Mouse (Mus musculus): ENCODE measurements around the gene Tspan5.

The Tspan5 gene

DNA sequence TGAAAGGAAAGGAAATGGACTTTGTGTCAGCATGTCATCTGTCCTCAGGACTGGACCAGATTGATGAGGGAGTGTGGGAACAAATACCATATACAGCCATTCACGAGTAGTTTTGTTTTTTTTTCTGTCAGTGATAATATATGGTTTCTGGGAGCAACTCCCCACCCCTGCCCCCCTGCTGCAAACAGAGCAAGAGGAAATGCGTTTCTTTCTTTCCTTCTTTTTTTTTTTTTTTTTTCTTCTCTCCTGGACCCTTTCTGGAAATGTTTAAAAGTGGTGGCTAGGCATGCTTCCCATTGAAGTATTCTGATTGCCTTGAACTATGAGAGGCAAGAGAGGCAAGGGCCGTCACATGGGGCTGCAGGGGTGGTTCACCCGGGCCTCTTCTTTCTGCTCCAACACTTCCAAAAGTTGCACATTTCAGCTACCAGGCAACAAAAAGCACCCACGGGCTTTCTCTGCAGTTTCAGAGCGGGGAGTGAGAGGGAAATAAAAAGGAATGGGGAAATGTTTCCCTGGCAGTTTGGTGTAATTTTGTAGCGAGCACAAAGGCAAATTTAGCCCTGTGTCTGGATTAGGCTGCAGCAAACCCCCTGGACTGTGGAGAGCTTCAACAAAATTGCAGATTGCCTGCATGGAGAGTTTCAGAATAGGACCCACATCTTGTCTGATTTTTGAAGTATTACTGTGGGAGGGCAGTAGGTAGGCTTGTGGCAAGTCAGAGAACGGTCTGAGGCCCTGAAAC is 2.2 kb downstream of the Tspan5 start:
- DNase-seq (ENCODE audit: low spot score) = no peak

DNA sequence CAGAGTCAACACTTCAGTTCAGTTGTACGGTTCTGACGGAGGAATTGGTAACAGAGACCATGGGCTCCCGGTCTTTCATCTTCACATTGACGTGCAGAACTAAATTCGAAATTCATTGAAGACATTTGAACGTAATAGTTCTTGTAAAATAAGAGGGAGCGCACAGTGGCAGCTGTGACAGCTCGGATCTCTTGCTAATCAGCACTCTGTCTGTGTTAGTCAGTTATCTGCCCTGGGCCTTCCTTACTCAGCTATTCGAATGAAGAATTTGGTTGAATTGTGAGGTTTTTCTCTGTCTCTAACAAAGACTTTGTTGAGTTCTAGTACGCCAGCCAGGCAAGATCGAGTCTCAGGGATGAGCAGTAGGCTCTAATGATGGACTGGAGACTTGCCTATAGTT is 3.1 kb downstream of the Tspan5 start:
- DNase-seq (ENCODE audit: low spot score) = no peak

DNA sequence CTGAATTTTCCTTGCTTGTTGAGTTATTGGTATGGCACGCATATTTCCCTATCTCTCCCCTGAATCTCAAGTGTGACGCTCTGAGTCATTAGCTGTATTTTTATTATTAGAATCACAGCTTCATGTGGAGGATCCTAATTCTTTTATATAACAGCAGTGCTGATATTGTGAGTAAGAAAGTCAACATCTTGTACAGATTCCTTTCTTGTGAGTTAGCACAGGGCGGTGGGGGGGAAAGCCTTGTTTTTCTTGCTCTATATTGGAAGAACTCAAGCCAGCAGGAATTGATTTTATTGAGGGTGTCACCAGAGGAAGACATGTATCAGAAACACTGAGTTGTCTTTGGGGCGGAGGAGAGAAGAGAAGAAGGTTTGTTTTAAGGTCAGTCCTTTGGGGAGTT is 3.6 kb downstream of the Tspan5 start:
- DNase-seq (ENCODE audit: low spot score) = no peak

DNA sequence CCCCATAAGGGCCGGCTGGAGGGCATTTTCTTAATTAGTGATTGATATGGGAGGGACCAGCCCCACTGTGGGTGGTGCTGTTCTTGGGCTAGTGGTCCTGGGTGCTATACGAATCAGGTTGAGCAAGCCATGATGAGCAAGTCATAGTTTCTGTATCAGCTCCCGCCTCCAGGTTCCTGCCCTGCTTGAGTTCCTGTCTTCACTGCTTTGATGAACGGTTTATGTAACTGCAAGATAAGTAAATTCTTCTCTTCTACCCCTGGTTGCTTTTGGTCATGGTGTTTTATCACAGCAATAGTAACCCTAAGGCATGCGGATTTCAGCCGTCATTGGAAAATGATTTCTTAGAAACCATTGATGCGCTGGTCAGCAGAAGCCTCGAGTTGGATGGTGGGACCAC is 4.6 kb downstream of the Tspan5 start:
- DNase-seq (ENCODE audit: low spot score) = no peak

DNA sequence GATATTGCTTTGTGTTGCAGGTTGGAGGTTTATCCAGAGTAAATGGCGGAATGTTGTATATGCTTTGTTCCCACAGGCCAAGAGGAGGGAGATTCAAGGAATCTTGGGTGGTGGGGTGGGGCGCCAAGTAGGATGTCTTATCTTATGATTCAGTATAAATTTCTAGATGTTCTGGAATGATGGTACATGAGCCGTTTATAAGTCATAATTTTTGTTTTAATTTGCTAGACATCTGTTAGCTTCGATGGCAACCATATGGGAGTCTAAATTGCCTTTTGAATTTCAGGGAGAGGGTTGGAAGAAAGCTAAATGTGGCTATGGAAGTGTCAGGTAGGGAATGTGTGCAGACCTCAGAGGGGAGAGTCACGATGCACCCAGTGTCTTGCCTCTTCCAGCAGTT is 5.0 kb downstream of the Tspan5 start:
- no peak for DNase-seq (ENCODE audit: low spot score)

DNA sequence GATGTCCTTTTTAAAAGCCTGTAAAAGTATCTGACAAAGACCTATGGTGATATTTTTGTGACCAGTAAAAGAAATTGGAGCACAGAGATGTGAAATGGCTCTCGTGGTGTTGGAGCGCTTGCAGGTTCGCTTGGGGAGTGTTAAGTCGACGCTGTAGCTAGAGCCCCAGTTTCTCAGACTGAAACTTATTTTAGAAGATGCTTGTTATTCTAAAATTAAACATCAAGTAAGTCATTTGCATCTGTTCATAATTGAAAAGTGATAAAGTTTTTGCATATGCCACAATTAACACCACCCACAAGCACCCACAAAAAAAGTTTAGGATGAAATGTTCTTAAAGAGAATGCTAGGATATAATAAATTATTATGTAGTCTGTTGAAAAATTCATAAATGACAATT is 6.0 kb downstream of the Tspan5 start:
- DNase-seq (ENCODE audit: low spot score) = no peak

DNA sequence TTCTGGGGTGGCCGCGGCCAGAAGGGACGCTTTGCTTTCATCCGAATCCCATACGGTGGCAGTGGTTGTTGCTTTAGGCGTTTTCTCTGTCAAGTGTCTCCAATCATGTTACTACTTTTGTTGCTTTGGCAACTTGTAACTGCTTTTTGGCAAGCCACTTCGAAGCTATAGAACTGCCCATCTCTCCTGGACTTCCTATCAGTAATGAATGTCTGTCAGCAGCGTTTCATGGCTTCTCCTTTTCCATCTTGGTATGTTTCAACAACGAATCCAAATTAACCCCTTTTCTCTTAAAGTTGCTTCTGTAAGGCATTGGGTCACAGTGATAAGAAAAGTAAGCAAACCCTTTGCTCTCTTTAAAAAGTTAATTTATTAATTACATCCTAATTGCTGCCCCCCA is 7.7 kb downstream of the Tspan5 start:
- DNase-seq (ENCODE audit: low spot score) = no peak

DNA sequence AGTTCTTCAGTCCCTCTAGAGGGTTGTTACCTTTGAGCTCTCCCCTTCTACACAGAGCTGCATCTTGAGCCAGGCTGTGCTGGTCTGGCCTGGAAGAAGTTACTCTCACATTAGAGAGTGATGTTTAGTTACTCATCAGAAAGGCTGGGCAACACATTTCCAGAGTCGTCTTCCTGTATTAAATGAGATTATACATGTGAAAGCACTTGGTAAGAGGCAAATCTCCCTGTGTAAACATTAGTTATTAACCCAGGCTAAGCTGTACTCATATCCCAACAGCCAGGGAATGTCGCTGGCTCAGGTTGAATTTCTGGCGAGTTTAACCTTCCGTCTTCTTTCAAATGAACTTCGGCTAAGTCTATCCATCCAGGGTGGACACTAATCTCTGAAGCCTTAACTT is 9.3 kb downstream of the Tspan5 start:
- no peak for DNase-seq (ENCODE audit: low spot score)

DNA sequence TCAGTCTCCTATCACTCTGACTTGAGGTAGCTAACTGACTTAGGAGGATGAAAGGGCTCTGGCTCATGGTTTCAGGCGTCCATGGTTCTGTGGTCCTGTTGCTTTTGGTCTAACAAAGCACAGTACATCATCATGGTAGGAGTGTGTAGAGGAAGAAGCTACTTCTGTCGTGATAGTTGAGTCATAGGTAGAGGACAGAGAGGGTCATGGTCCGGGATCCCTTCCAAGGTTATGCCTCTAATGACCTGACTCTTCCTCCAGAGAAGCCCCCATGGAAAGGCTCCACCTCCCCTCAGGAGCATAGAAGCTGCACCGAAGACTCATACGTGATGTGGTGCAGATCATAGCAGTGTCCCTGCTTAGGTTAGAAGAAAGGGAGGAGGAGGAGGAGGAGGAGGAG is 10.1 kb downstream of the Tspan5 start:
- DNase-seq (ENCODE audit: low spot score) = no peak

DNA sequence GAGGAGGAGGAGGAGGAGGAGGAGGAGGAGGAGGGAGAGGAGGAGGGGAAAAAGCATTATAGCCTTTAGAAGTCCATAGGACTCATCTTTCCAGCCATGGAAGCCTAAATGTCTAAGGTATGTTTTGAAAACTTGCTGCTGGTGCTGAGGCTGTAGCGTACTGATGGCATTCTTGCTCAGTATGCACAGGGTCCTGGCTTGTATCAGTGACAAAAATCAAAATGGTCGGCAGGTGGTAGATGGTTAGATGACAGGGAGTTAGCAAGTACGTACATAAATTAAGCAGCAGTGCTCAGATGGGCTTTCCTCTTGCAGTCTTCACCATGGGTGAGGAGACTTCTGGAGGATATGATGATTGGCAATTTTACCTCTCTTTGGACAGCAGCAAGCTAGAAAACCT is 10.8 kb downstream of the Tspan5 start:
- DNase-seq (ENCODE audit: low spot score) = no peak

DNA sequence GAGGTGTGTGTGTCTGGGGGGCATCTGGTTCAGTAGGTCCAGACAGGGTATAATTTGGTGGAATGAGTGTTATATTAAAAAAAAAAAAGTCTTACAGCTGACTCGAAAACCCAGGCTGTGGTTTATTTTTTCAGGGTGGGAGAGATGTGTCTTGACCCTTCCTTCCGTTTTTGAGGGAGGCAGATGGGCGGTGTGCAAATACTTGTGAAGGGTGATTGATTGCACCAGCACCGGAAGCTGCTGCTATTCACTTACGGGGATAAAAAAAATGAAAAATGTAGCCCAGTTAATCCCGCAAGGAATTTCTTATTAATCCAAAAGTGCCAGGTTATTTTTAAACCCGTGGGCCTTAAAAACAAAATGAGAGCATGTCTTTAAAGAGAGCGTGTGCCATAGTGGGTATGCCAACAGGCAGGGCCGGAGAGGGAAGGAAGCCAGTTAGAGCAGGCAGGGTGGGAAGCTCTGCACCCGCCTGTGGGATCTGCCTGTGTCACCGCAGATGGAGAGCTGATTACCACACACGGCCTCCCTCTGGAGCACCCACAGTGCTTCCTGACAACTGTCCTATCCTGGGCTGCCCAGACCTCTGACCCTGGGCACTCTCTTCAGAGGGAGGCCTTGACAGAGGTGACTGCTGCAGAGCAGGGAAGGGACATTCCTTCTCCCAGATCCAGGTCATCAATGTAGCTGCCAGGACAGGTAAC is 11.3 kb downstream of the Tspan5 start:
- DNase-seq (ENCODE audit: low spot score) = no peak

DNA sequence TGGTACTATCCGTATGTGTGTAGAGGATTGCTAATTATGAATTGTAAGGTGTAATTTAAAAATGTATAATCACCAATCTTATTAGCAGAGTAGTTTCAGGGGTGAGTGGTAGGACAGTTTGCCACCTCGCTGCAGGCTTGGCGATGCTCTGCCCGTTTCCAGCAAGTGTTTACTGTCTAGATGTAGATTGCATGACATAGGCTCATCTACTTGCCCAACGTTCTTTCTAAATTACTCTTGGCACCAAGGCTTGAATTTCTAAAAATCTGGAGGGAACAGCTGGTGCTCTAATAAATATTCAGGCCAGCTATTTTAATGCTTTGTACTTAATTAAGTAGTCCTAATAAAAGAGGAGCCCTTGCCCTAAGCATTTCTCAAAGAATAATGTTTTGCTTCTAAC is 12.3 kb downstream of the Tspan5 start:
- DNase-seq (ENCODE audit: low spot score) = no peak

DNA sequence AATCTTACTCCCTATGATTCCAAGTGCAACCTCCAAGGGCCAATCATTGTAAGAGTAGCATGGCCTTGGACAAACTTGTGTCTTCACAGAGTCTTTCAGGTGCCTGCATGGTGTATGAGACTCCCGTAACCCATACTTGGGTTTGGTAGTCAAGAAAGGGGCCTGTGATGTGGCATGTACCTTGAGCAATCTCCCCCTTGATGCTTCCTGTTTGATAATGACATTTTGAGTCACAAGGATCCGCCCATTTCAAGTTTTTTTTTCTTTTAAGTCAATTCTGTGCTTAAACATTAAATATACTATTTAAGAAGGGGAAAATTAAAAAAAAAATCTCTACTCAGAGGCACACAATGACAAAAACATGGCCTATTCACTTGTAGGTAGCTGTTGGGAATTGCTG is 15.3 kb downstream of the Tspan5 start:
- no peak for DNase-seq (ENCODE audit: low spot score)

DNA sequence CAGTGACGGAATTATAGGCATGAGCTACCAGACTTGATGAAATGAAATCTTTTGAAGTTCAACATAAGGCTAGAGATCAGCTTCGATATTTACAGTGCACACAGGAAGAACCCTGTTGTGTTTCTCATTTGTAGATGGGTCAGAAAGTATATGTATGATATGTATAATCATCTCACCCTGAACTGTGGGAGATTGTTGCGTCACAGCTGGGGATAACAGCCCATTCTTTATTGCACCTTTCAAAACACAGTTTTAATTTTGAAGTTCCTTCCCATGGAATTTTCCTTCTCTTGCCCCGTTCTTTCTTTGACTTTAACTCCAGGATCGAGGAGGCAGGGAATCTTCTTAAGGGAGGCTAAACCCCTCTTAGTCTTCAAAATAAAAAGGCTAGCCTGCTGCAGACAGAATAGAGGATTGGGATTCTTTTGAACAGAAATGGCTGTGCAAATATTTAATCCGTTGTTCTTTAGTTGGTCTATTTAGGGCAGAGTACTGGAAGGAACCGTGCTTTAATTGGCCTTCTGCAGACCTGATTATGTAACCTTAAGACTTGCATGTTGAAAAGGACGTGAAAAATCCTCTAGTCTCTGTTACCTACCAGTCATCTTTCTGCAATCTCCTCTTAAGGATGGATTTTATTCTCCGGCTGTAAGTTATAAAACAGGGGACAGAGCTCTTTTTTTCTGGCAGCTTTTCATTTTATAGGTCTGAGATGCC is 18.1 kb downstream of the Tspan5 start:
- no peak for DNase-seq (ENCODE audit: low spot score)

DNA sequence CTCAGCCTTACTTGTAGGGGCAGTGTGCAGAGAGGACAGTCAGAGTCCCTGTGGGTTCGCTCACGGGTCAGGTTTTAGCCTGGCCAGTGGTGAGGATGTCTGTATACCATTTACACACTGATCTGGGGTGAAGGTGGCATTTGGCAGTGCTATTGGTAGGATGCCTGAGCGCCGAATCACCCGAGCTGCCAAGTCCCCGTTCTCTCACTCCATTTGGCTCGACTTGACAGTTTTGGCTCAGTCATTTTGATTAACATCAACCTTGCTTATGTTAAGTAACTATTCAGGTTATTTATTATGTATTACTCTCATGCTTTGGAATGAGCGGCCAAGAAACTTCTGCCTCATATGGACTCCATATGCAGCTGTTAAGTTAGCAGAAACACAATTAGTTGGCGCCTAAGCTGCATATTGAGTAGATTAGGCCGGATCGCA is 18.7 kb downstream of the Tspan5 start:
- no peak for DNase-seq (ENCODE audit: low spot score)

DNA sequence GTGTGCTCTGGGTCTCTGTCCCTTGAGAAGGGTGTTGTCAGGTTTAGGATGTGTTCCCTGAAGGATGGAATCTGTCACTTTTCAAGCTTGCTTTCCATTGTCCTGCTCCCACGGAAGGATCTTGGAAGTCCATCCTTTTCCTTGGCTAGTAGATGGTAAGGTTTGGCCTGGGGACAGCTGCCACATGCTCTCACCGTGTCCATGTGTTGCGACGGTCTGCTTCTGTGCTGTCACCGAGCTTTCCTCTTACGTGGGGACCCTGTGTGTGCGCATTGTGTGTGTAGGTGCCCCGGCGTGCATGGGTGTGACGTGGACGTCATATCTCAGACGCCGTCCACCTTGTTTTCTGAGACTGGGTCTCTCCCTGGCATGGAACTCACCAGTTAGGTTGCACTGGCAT is 19.5 kb downstream of the Tspan5 start:
- no peak for DNase-seq (ENCODE audit: low spot score)

DNA sequence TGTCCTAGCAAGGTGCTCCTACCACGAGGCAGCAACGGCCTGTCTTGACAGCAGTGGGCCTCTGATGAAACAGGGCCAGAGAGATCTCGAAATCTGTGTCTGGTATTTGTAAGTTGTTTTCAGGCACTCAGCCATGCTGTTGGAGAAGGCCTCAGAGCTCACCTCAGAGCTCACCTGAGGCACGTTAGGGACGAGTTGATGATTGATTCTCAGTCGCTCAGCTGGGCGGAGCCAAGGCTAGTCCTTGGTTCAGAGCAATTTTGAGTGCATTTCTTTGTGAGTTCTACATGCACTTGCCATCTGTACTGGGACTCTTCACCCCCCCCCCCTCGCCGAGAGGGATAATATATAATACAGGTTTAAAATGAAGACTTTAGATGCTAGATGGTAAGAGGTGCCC is 21.9 kb downstream of the Tspan5 start:
- DNase-seq (ENCODE audit: low spot score) = no peak

DNA sequence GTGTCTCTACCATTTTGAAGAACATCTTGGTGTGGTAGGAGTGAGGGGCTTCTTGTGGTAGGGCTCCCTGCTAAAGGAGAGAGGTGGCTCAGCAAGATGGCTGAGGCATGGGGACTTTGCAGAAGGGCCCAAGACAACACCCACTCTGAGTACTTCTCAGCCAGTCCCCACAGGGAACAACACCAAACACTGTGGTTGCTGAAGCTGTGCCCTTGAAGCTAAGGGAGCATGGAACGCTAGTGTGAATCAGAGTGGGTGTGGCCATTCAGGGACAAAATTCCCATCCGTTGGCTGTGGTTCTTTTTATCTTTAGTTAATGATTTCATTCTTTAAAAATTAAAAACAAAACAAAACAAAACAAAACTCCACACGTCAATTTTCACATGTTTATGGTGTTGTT is 22.8 kb downstream of the Tspan5 start:
- DNase-seq (ENCODE audit: low spot score) = no peak

DNA sequence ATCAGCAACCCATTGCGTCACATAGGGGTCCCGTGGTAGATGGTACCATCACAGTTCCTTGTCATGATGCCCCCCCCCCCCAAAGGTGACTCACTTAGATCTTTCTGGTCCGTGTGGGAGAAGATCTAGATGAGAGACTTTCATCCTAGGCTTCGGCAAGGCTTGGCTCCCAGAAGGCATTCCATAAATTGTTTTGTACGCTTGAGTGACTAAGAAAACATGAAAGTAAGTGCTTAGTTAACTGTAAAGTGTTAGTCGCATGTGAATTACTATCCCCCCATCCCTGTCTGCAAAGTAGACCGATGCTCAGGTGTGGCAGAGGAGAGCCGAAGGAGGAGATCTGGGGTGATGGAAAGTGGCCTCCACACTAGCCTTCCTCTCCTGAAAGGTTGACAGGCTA is 25.0 kb downstream of the Tspan5 start:
- DNase-seq (ENCODE audit: low spot score) = no peak

DNA sequence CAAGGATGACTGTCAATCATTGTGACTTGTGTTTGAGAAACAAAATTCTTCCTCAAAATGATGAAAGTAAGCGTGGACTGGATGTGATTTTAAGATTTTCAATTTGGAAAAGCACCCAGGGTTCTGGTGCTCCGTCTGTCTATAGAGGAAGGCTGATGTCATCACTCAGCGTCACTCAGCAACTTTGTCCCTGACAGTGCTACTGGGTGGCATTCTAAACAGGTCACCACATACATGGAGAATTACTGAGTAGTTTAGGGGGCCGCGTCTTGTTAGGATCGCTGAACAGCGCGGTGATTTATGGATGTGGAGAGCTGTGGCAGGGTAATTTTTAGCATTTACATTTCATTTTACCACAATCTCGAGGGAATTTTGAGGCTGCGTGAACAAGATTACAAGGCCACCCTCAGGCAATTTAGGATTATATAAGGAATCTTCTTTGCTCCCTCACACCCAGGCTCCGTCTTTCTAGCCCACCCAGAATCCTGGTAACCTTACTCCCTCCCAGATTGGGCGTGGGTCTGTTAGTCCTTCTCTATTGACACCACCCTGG is 26.6 kb downstream of the Tspan5 start:
- DNase-seq (ENCODE audit: low spot score) = no peak

DNA sequence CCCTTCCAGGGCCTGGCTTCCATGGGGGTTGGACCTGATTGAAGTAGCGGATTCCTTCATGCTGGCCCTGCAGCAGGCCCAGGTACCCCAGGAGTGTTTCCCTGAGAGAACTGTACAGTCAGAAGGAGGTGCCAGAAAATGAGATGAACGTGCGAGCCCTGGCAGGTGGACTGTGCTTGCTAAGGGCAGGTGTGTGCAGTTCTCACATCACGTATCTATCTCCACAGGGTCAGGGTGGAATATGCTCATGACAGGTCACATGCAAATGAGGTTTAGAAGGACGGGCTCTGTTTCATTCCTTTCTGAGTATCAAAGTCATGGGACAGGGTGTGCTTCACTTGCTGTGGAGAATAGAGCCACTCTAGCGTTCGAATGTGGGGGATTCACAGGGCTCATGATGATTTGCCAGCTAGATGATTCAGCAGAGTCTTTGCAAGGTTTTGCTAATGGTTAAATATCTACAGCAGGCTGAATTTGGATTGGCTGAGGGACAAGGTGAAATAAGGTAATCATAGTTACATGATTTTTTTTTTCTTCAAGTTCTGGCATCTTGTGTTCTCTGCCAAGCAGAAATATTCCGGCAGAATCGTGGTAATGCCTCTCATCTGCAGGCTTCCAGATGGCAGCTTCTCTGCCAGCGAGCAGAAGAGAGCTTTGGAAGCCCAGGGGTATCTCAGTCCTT is 28.8 kb downstream of the Tspan5 start:
- DNase-seq (ENCODE audit: low spot score) = no peak

DNA sequence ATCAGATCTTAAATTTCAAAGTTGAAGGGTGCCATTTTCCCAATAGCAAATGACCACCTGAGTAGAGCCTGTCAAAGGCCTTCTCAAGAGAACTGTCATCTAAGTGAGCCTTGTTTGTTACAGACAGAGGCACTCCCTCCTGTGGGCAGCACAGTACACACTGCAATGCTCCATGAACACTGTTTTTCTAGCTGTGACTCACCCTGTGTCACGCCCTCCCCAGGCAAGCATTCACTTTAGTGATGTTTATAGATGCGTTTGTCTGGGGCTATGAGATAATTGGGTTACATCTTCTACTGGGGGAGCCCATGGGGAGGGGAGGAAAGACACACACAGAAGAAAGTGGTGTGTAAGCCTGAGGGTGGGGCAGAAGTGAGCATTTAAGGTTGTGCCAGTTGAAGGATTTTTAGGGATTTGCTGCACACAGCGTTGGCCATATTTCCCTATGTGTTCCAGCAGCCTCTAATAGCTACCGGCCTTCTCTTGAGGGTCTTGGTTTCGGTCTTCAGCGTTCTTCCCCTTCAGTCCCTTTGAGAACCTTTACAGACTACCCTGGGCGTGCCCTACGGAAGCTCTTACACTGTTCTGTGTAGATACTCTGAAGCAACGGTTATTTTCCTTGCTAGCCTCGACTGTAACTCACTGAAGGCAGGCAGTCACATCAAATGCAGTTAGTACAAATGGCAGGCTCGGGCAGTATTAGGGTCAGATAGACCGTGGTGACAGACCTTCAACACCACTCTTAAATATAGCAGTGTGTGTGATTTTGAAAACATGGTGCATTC is 29.7 kb downstream of the Tspan5 start:
- no peak for DNase-seq (ENCODE audit: low spot score)
